Mouse (Mus musculus) adrenal gland, postnatal 10 days (tissue): ENCODE measurements around the gene Rab31. TPM values are rescaled to one million over a fixed set of nuclear protein-coding genes. Genes with fewer than 3 reads are reported as not detected.

ENCODE experiments used
- DNase-seq: peaks from one replicate; pipeline ENCODE4 v3.0.0; 2021; ENCODE audit warnings: mixed read lengths
- total RNA-seq, 2 experiments: library from RNA; stranded (reverse); gene quantifications; 2 replicates each; pipeline ENCODE4 v1.2.3; 2021

Rab31 gene
- total RNA-seq, 2 experiments from 2014 or later, result 32.1 to 32.5 TPM

DNA sequence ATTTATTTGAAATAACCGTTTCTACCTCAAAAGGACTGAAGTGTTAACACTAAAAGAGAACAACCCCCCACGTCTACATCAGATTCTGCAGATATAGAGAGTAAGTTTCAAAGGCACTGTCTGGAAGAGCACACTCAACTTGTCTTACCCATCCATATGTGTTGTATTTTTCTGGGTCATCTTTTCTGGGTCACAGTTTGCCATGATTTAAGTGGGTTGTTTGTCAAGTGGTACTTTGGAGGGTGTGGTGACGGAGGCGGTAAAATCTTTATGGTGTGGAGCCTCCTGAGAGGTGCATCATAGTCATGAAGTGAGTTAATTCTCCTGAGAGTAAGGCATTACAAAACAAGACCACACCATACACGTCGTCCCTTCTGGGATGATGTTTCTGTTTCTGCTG is 147.0 kb downstream of the Rab31 start:
- no peak for DNase-seq

GRCm38 (mm10) chr17:65623130-65623529 is 149.4 kb downstream of the Rab31 start:
- no peak for DNase-seq

- DNase-seq, result peak; percentile 57
Measured at GRCm38 (mm10) chr17:65618431-65618830, 154.1 kb downstream of the Rab31 start.

DNA sequence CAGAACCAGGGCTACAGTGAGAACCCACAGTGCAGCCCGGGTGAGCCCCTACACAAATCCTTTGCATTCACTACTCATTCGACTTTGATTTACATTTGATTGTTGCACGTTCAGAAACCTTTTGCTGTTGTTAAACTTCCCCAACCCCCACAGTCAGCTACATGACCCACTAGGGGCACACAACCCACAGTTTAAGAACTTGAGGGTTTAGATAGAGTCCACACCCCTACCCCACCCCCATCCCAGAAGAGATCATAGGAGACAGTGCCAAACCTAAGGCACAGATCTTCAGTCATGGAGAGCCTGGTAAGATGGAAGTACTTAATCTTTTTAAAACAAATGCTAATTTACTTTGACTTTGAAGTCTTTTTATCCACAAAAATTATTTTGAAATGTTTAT is 156.9 kb downstream of the Rab31 start:
- no peak for DNase-seq

DNA sequence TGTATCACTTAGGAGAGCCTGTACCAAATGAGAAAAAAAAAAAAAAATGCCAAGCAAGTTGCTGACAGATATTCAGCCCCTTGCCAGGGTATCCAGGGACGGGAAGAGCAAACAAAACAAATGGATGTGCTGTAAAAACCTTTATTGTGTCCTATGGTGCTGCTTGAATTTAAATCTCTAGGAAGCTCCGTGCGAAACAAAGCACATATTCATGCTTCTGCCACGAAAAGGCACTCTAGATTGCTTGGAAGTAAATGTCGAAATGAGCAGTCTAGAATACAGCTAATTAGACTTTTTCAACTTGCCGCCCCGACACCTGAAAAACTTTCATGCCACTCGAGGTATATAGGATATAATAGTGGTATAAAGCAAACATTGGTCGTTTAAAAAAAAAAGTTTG is 158.1 kb downstream of the Rab31 start:
- DNase-seq, result no peak

GRCm38 (mm10) chr17:65613463-65614412 is 158.8 kb downstream of the Rab31 start, which contains the start of gene Vapa:
Gene Vapa, minus strand, starts transcription at chr17:65613555.
- DNase-seq, result peak; percentile 99

DNA sequence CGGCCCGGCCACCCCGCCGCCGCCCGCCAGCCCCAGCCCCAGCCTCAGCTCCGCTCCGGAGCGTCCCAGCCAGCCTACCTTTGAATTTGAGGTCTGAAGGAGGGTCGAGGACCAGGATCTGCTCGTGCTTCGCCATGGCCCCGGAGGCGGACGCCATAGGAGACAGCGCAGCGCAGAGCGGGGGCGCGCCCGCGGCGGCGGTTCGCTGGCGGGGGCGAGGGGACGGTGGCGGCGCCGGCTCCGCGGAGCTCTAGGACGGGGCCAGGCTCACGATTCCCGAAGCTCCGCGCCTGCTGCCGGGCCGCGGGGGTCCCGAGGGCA is 159.4 kb downstream of the Rab31 start:
- DNase-seq, result no peak

- DNase-seq, result peak; percentile 68
Measured at GRCm38 (mm10) chr17:65612391-65613141, 160.0 kb downstream of the Rab31 start.

DNA sequence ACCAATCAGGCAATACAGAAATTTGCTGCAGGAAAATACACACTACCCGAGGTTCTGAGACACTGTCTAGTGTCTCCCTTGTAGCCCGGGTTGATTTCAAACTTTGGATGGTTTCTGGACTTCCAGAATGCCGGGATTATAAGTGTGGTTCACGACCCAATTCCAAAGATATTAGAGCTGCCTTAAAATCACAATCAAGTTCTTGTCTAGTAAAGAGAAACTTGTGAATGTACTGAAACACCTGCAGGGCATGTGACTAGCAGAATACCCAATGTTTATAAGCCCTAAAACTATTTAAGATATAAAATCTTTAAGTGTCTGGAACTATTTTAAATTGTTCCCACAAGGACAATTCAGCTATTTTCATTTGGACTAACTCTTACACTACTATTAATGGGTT is 160.8 kb downstream of the Rab31 start:
- DNase-seq, result no peak

DNA sequence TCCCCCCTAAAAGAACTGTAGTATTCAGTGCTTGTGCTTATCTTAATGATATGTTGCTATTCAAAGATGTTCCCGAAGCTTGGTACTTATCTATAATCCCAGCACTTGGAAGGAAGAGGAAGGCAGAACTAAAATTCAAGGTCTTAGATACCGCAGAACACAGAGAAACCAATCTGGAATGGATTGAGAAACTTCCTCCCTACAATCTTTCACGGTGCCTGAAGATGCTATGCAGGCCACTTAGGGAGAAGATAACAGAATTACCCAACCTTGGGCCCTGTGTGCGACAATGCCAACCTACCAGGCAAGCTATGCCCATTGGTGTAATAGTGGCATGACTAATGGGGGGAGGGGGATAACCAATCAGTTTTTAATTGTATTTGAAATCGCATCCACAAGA is 163.8 kb downstream of the Rab31 start:
- no peak for DNase-seq

DNA sequence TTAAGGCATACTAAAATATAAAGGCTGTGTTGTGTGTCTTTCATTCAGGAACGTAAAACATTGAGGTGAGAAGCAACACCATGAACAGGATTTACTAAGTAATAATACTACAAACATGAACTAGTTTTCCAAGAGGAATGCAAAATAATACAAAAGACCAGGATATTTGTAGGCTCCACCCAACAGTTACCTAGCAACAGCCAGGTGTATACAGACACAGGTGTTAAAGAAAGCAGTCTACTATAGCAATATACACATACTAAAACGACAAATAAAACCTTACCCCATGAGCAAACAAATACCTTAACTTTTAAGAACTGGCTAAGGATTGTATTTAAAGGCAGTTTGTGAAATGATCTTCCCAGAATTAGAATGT is 164.3 kb downstream of the Rab31 start:
- DNase-seq, result no peak

DNA sequence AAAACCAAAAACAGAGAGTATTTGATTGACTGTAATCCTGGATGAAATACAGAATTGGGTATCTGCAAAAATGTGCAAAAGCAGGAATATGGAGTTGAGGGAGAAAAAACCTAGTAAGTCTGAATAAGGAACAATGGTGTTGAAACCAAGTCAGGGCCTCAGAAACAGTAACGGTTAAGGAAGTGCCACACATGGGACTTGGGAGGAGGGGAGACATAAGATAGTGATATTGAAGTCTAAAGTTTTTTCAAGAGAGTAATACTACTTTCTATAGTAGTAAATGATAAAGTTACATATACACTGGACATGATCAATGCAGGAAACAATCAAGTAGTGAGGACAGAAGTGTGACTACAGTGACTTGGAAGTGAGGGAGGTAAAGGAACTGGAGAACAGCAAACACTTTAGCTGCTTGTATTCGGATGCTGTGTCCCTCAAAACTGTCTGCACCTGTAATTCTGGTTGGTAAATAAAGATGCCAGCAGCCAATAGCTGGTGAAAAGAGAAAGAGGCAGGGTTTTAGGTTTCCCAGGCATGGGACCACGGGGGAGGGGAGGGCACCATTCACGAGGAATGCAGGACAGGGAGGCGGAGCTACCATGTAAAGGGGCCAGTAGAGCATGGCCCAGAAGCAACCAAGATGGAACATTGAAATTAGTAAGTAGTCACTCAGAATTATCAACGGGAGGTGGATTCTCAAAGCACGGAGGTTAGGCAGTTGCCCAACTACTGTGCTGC is 164.8 kb downstream of the Rab31 start:
- no peak for DNase-seq

DNA sequence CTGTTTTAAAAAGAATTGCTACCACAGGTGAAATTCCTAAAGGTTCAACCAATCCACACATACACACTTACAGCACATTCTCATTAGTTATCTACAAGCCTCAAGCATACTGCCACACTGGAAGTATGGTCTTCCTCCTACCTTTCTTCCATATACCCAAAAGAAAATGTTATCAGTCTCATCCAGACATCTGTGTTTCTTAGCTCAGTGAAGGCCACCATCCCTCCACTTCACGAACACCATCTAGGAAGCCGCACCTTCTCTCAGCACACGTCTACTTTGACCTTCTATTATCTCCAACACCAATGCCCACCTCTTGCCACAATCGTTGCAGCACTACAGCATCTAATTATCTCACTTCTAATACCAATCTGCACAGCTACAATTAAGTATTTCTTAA is 166.5 kb downstream of the Rab31 start:
- DNase-seq, result no peak

DNA sequence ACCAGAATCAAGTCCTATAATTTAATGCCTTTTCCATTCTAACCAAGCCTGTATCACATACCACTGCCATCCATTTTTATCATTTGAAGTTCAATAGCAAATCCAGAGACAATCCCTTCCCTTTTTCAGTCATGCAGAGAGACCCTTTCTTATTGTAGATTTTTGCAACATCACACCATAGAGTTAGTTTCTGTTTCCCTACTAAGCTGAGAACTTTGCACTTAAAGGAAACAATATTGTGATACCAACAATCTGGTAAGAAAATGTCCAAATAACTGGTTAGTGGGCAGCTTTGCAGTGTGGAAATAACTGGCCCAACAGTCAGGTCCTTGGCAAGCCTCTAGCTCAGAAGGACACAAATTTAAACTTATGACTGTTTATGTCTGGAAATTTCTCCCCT is 167.7 kb downstream of the Rab31 start:
- DNase-seq, result no peak

- DNase-seq, result no peak
Measured at GRCm38 (mm10) chr17:65604315-65604714, 168.2 kb downstream of the Rab31 start.

Other genes starting within 250 kb of the Rab31 start
- under 1 TPM in 1 of 2 experiments, not detected in 1; 0.15 TPM for gene Tmem232, start 232.0 kb downstream of the Rab31 start, total RNA-seq
- gene Vapa, start 159.2 kb downstream of the Rab31 start, total RNA-seq, result 100 to 1,000 TPM; 108 to 115 TPM
- gene Txndc2, start 130.6 kb downstream of the Rab31 start, total RNA-seq, result 10 to 100 TPM in 1 of 2 experiments, 1 to 10 TPM in 1; 7.6 to 13.2 TPM
- gene Ppp4r1, start 9.8 kb upstream of the Rab31 start, total RNA-seq, result 10 to 100 TPM; 59.5 to 69.7 TPM
- 10 to 100 TPM; 32.4 to 37.4 TPM for gene Ralbp1, start 113.0 kb upstream of the Rab31 start, total RNA-seq
- gene Twsg1, start 178.5 kb upstream of the Rab31 start, total RNA-seq, result 10 to 100 TPM; 63.3 to 70.0 TPM